Mouse (Mus musculus): ENCODE data around the gene Zfp574. TPM values are rescaled to one million over a fixed set of nuclear protein-coding genes. Genes with fewer than 3 reads are reported as not detected.
A peak's percentile ranks its signal among the peaks of the same experiment; 100 is the strongest.

Zfp574 gene
- polyA plus RNA-seq, 1 experiment from 2014 or later: 29.3 TPM

- Histone ChIP-seq H3K9me3 (ENCODE audit: control insufficient read depth, low read length) (no peaks in the 10 kb centered on the region), H3K9ac (ENCODE audit: low read length) (no peak overlapping the region), H3K27me3 (ENCODE audit: control insufficient read depth, insufficient read depth, low read length) (no peaks in the 10 kb centered on the region), H3K4me3 (ENCODE audit: low read depth, low read length) (no peak overlapping the region), H3K27ac (ENCODE audit: low read depth, low read length) (no peak overlapping the region), H3K4me1 (ENCODE audit: control insufficient read depth, insufficient read depth, low read length) (peaks cover 5% of the 10 kb centered on the region), H3K4me2 (ENCODE audit: low read depth) (no peak overlapping the region), H3K36me3 (ENCODE audit: control insufficient read depth, insufficient read depth, low read length) (peaks cover 33% of the 10 kb centered on the region)
- ATAC-seq (ENCODE audit: insufficient read depth, low FRiP score, low TSS enrichment) (no peak), DNase-seq (ENCODE audit: low spot score) (no peak)
- 95% methylated on average over 8 of the region's 8 CpGs for WGBS
These were observed 8.5 kb upstream of the Zfp574 start for GRCm38 (mm10) chr7:25063900-25064299.

DNA sequence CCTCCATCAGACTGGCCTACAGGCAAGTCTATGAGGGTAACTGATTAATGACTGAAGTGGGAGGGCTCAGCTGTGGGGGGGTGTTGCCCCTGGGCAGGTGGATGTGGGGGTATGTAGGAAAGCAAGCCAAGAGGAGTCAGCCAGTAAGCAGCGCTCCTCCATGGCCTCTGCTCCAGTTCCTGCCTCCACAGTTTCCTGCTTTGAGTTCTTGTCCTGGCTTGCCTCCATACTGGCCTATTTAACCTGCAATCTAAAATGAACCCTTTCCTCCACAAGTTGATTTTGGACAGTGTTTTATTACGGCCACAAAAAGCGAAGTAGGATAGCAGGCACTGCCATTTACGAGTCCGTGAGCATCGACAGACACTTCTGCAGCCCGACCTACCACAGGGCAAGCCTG lies 5.0 kb upstream of the Zfp574 start:
- Histone ChIP-seq H3K9me3 (ENCODE audit: control insufficient read depth, low read length) (no peaks in the 10 kb centered on the region), H3K9ac (ENCODE audit: low read length) (no peak overlapping the region), H3K4me3 (ENCODE audit: low read depth, low read length) (no peak overlapping the region), H3K4me1 (ENCODE audit: control insufficient read depth, insufficient read depth, low read length) (peaks cover 22% of the 10 kb centered on the region), H3K27me3 (ENCODE audit: control insufficient read depth, insufficient read depth, low read length) (no peaks in the 10 kb centered on the region), H3K36me3 (ENCODE audit: control insufficient read depth, insufficient read depth, low read length) (peaks cover 19% of the 10 kb centered on the region), H3K27ac (ENCODE audit: low read depth, low read length) (no peak overlapping the region), H3K4me2 (ENCODE audit: low read depth) (no peak overlapping the region)
- DNase-seq (ENCODE audit: low spot score) (no peak), ATAC-seq (ENCODE audit: insufficient read depth, low FRiP score, low TSS enrichment) (no peak)
- 83% methylated on average over 7 of the region's 7 CpGs for WGBS

DNA sequence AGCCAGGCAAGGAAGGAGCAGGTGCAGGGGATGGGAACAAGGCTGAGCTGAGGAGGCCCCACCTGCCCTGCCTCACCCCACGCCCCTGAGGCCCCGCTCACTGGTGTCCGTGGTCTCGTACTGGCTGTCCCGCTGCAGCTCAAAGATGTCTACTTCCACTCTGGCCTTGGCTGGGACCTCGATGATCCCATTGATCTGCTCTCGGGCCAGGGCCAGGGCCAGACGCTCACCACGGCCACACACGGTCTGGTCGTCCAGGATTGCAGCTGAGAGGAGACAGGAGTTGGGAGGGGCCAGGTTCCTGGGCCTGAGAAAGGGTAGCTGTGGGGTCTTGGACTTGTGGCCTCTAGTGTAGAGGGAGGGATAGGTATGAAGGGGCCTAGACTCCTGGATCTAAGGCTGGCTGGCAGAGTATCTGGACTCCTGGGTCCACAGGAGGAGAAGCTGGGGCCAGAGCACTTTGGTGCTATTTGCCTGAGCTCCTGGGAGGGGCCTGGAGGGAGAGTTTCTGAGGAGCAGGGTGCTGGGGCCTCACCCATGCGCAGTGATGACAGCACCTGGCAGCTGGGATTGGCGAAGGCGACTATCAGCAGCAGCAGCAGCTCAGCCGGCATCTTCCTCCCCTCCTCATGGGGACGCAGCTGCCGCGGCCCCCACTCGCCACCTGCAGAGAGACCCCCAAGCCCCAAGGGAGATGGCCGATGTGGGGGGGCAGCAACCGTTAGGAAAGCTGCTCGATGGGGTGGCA lies 4.3 kb upstream of the Zfp574 start:
- H3K4me2 ChIP-seq (ENCODE audit: low read depth): no peak overlapping the region
- no peak overlapping the region for H3K9ac ChIP-seq (ENCODE audit: low read length)
- WGBS: 89% methylated on average over 22 of the region's 22 CpGs

GRCm38 (mm10) chr7:25068724-25069123 lies 3.6 kb upstream of the Zfp574 start:
- H3K9ac ChIP-seq (ENCODE audit: low read length): no peak overlapping the region
- peaks cover 26% of the 10 kb centered on the region for H3K4me1 ChIP-seq (ENCODE audit: control insufficient read depth, insufficient read depth, low read length)
- H3K36me3 ChIP-seq (ENCODE audit: control insufficient read depth, insufficient read depth, low read length): peaks cover 17% of the 10 kb centered on the region
- H3K9me3 ChIP-seq (ENCODE audit: control insufficient read depth, low read length): no peaks in the 10 kb centered on the region
- H3K4me2 ChIP-seq (ENCODE audit: low read depth): no peak overlapping the region
- H3K4me3 ChIP-seq (ENCODE audit: low read depth, low read length): no peak overlapping the region
- no peaks in the 10 kb centered on the region for H3K27me3 ChIP-seq (ENCODE audit: control insufficient read depth, insufficient read depth, low read length)
- ATAC-seq (ENCODE audit: insufficient read depth, low FRiP score, low TSS enrichment) (peak; percentile 45; the same call in 1 of the 2 replicates), DNase-seq (ENCODE audit: low spot score) (peak; percentile 75)
- 17% methylated on average over 2 of the region's 2 CpGs for WGBS
- no peak overlapping the region for H3K27ac ChIP-seq (ENCODE audit: low read depth, low read length)

More for the DNA sequence above, 4.3 kb upstream of the Zfp574 start:
- Histone ChIP-seq H3K27ac (ENCODE audit: low read depth, low read length) (no peak overlapping the region), H3K36me3 (ENCODE audit: control insufficient read depth, insufficient read depth, low read length) (peaks cover 17% of the 10 kb centered on the region), H3K9me3 (ENCODE audit: control insufficient read depth, low read length) (no peaks in the 10 kb centered on the region), H3K4me1 (ENCODE audit: control insufficient read depth, insufficient read depth, low read length) (peaks cover 23% of the 10 kb centered on the region), H3K27me3 (ENCODE audit: control insufficient read depth, insufficient read depth, low read length) (no peaks in the 10 kb centered on the region), H3K4me3 (ENCODE audit: low read depth, low read length) (no peak overlapping the region)
- ATAC-seq (ENCODE audit: insufficient read depth, low FRiP score, low TSS enrichment) (no peak), DNase-seq (ENCODE audit: low spot score) (no peak)

- peak; percentile 68 for DNase-seq (ENCODE audit: low spot score)
- H3K4me3 ChIP-seq (ENCODE audit: low read depth, low read length): peak overlapping the region; percentile 54
- H3K4me1 ChIP-seq (ENCODE audit: control insufficient read depth, insufficient read depth, low read length): peaks cover 31% of the 10 kb centered on the region
- H3K36me3 ChIP-seq (ENCODE audit: control insufficient read depth, insufficient read depth, low read length): peaks cover 2% of the 10 kb centered on the region; the same call in 1 of the 2 replicates
- peak overlapping the region; percentile 74 for H3K4me2 ChIP-seq (ENCODE audit: low read depth)
- peak overlapping the region; percentile 73 for H3K9ac ChIP-seq (ENCODE audit: low read length)
- H3K27me3 ChIP-seq (ENCODE audit: control insufficient read depth, insufficient read depth, low read length): no peaks in the 10 kb centered on the region
- under 1% methylated on average over 20 of the region's 33 CpGs for WGBS
- ATAC-seq (ENCODE audit: insufficient read depth, low FRiP score, low TSS enrichment): peak; percentile 2; the same call in 1 of the 2 replicates
- H3K9me3 ChIP-seq (ENCODE audit: control insufficient read depth, low read length): no peaks in the 10 kb centered on the region
- peak overlapping the region; percentile 90 for H3K27ac ChIP-seq (ENCODE audit: low read depth, low read length)
These were observed 486 bp downstream of the Zfp574 start for GRCm38 (mm10) chr7:25072716-25073390.

GRCm38 (mm10) chr7:25073924-25074323 lies 1.6 kb downstream of the Zfp574 start:
- peaks cover 34% of the 10 kb centered on the region for H3K4me1 ChIP-seq (ENCODE audit: control insufficient read depth, insufficient read depth, low read length)

DNA sequence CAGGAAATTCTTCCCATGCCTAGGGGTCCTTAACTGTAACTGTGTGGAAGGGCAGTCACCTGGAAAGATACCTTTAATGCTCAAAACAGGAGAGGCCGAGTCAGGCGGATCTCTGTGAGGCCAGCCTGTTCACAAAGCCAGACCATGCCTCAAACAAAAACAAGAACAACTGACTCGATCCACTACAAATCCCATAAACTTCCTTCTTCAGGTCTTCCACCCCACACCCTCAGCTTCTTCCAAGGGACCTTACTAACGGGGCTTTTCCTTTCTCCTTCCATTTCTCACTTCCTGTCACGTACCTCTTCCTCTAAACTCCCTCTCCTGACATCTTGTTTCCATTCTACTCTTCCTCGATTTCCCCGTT lies 3.9 kb downstream of the Zfp574 start:
- Histone ChIP-seq H3K9me3 (ENCODE audit: control insufficient read depth, low read length) (no peaks in the 10 kb centered on the region), H3K9ac (ENCODE audit: low read length) (peak overlapping the region; percentile 67), H3K27me3 (ENCODE audit: control insufficient read depth, insufficient read depth, low read length) (no peaks in the 10 kb centered on the region), H3K4me2 (ENCODE audit: low read depth) (peak overlapping the region; percentile 59), H3K27ac (ENCODE audit: low read depth, low read length) (peak overlapping the region; percentile 88), H3K36me3 (ENCODE audit: control insufficient read depth, insufficient read depth, low read length) (peaks cover 16% of the 10 kb centered on the region), H3K4me3 (ENCODE audit: low read depth, low read length) (peak overlapping the region; percentile 92), H3K4me1 (ENCODE audit: control insufficient read depth, insufficient read depth, low read length) (peaks cover 18% of the 10 kb centered on the region)
- DNase-seq (ENCODE audit: low spot score): no peak
- 20% methylated on average over 7 of the region's 7 CpGs for WGBS
- no peak for ATAC-seq (ENCODE audit: insufficient read depth, low FRiP score, low TSS enrichment)

More at GRCm38 (mm10) chr7:25073924-25074323, 1.6 kb downstream of the Zfp574 start:
- Histone ChIP-seq H3K27ac (ENCODE audit: low read depth, low read length) (no peak overlapping the region), H3K9me3 (ENCODE audit: control insufficient read depth, low read length) (no peaks in the 10 kb centered on the region), H3K27me3 (ENCODE audit: control insufficient read depth, insufficient read depth, low read length) (no peaks in the 10 kb centered on the region), H3K4me2 (ENCODE audit: low read depth) (no peak overlapping the region), H3K9ac (ENCODE audit: low read length) (no peak overlapping the region), H3K36me3 (ENCODE audit: control insufficient read depth, insufficient read depth, low read length) (no peaks in the 10 kb centered on the region), H3K4me3 (ENCODE audit: low read depth, low read length) (no peak overlapping the region)
- 84% methylated on average over 8 of the region's 8 CpGs for WGBS
- ATAC-seq (ENCODE audit: insufficient read depth, low FRiP score, low TSS enrichment) (no peak), DNase-seq (ENCODE audit: low spot score) (no peak)

- no peaks in the 10 kb centered on the region for H3K9me3 ChIP-seq (ENCODE audit: control insufficient read depth, low read length)
- peak; percentile 97 for DNase-seq (ENCODE audit: low spot score)
- H3K27me3 ChIP-seq (ENCODE audit: control insufficient read depth, insufficient read depth, low read length): no peaks in the 10 kb centered on the region
- H3K4me1 ChIP-seq (ENCODE audit: control insufficient read depth, insufficient read depth, low read length): peaks cover 17% of the 10 kb centered on the region
- peak overlapping the region; percentile 92 for H3K4me3 ChIP-seq (ENCODE audit: low read depth, low read length)
- H3K27ac ChIP-seq (ENCODE audit: low read depth, low read length): peak overlapping the region; percentile 92
- H3K36me3 ChIP-seq (ENCODE audit: control insufficient read depth, insufficient read depth, low read length): peaks cover 22% of the 10 kb centered on the region
- H3K4me2 ChIP-seq (ENCODE audit: low read depth): peak overlapping the region; percentile 90
- ATAC-seq (ENCODE audit: insufficient read depth, low FRiP score, low TSS enrichment): peak; percentile 95
- peak overlapping the region; percentile 91 for H3K9ac ChIP-seq (ENCODE audit: low read length)
- under 1% methylated on average over 55 of the region's 56 CpGs for WGBS
These were observed 4.5 kb downstream of the Zfp574 start for GRCm38 (mm10) chr7:25076663-25077413.

Measured in neural tube, embryonic 11.5 days (tissue).